Mouse (Mus musculus) embryonic fibroblast, embryonic 13.5 days (primary cell): ENCODE measurements around the gene Gm10681.
"Not testable (repeated sequence)": the region's sequence is repeated elsewhere in the genome, so short reads cannot be mapped to it uniquely, and the experiment has no call there.

Source experiments
- CTCF ChIP-seq: IDR thresholded peaks from 2 replicates; pipeline ENCODE4 v1.5.1; 2011; ENCODE audit warnings: mild to moderate bottlenecking, control low read depth, low read length, moderate library complexity, borderline replicate concordance; ENCODE audit not compliant: insufficient read depth
- POLR2A ChIP-seq: IDR thresholded peaks from 2 replicates; pipeline ENCODE4 v1.6.1; 2011; ENCODE audit warnings: low read depth, mild to moderate bottlenecking, control low read depth, low read length, moderate library complexity

GRCm38 (mm10) chr3:98563831-98564230 lies 24.8 kb downstream of the Gm10681 start:
- TF ChIP-seq CTCF, POLR2A: not testable (repeated sequence)
